Comparison of ENCODE assay signal across 9 mouse cellular contexts in the genomic region with DNA sequence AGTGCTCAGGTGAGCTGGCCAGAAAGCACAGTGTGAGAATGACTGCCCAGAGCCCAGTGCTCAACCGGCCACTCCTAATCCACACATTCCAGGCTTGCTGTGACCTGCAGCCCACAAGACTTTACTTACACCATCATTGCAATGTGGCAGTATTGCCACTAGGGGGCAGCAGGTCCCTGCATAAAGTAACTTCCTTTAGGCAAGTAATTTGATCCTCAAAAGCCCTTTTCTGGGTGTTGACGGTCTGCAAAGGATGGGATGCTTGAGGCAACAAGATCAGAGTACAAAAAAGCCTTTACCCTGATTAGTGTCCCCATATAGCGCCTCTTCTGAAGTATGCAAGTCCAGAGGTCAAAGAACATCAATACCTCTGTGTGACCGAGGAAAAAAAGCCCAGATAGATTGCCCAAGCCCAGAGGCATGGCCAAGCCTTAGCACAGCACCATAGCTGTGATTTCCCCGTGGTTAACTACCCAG.
DNase-seq lines count a peak whose midpoint lies in the region; ATAC-seq lines count a peak whose summit lies in the region.
"Had no signal": no experiment of that assay in that cellular context is flagged by ENCODE, and none has a peak within 500 bp of the region (broad histone marks: within the 10 kb centered on the region; RNA-seq: fewer than 3 reads in every experiment).

No protein-coding gene starts in this region.

- H3K27me3 ChIP-seq in midbrain, embryonic 11.5 days (ENCODE audit: control insufficient read depth, insufficient read depth, low read length), result no peaks in the 10 kb centered on the region
- H3K27me3 ChIP-seq: stomach, embryonic 15.5 days had no signal

- H3K4me3 ChIP-seq in midbrain, embryonic 11.5 days (ENCODE audit: low read depth, low read length), result no peak overlapping the region
- H3K4me3 ChIP-seq: stomach, embryonic 15.5 days had no signal

- no peak overlapping the region for H3K27ac ChIP-seq in midbrain, embryonic 11.5 days (ENCODE audit: low read depth, low read length)
- H3K27ac ChIP-seq: stomach, embryonic 15.5 days had no signal

- no peak overlapping the region for H3K4me2 ChIP-seq in midbrain, embryonic 11.5 days
- H3K4me2 ChIP-seq: stomach, embryonic 15.5 days had no signal

- no peak overlapping the region for H3K9ac ChIP-seq in midbrain, embryonic 11.5 days (ENCODE audit: low read length)
- H3K9ac ChIP-seq: stomach, embryonic 15.5 days had no signal

- 16% methylated on average over 5 of the region's 5 CpGs for WGBS in midbrain, embryonic 11.5 days

- H3K4me1 ChIP-seq in midbrain, embryonic 11.5 days (ENCODE audit: control insufficient read depth, insufficient read depth, low read length), result no peaks in the 10 kb centered on the region

- peaks cover 4% of the 10 kb centered on the region; the same call in 1 of the 2 replicates for H3K9me3 ChIP-seq in midbrain, embryonic 11.5 days (ENCODE audit: control insufficient read depth, low read length)
- H3K9me3 ChIP-seq: stomach, embryonic 15.5 days had no signal

- DNase-seq in ZHBTc4 (ENCODE audit: low read depth, low spot score), result peak; percentile 84
- DNase-seq in cerebellum, postnatal 25 days, result peak; percentile 75 to 84
- peak; percentile 81 to 87 for DNase-seq in frontal cortex, postnatal 36 days (ENCODE audit: low spot score in 2 of 2)
- DNase-seq in induced T-regulatory cell, adult 2 months (ENCODE audit: low read depth), result peak; percentile 85
- peak; percentile 42 to 71 for DNase-seq in left cerebral cortex, adult 8-10 months (ENCODE audit: low spot score in 2 of 2)
- DNase-seq in midbrain, embryonic 11.5 days (ENCODE audit: low spot score, missing footprints), result peak; percentile 97
- peak; percentile 84 for DNase-seq in right cerebral cortex, postnatal 4 days
- DNase-seq in yolk sac, embryonic 10.5 days (ENCODE audit: low spot score), result peak; percentile 74

- ATAC-seq in midbrain, embryonic 11.5 days (ENCODE audit: low FRiP score), result peak; percentile 77

- H3K36me3 ChIP-seq in midbrain, embryonic 11.5 days (ENCODE audit: control insufficient read depth, insufficient read depth, low read length), result no peaks in the 10 kb centered on the region
- H3K36me3 ChIP-seq: stomach, embryonic 15.5 days had no signal
